Mouse (Mus musculus) megakaryocyte, adult 5-6 weeks (primary cell): ENCODE data around the gene Rnf167. TPM values are rescaled to one million over a fixed set of nuclear protein-coding genes. Genes with fewer than 3 reads are reported as not detected.

Experiments
- total RNA-seq, 2 experiments: library from RNA; stranded (forward) in 1 of 2; stranded (reverse) in 1 of 2; fragments of 153-499, 151-499 nt in 1 of 2; fragments of 221-1000, 200-1000 nt in 1 of 2; gene quantifications; 2 replicates each; pipeline versions ENCODE4 v1.2.3 to v1.2.4; 2015 to 2017

Rnf167 gene
- total RNA-seq, 2 experiments from 2014 or later = 60.0 to 82.1 TPM

Other genes with a start within 250 kb of the Rnf167 start
- gene Pelp1, start 237.2 kb upstream of the Rnf167 start, total RNA-seq (2015) = 12.1 and 13.2 TPM in 2 replicates
- gene Pelp1, start 237.2 kb upstream of the Rnf167 start, total RNA-seq (2017) = 5.8 and 7.4 TPM in 2 replicates
- gene Arrb2, start 214.6 kb upstream of the Rnf167 start, total RNA-seq (2015) = 140 and 157 TPM in 2 replicates
- gene Arrb2, start 214.6 kb upstream of the Rnf167 start, total RNA-seq (2017) = 125 and 141 TPM in 2 replicates
- 42.2 and 64.0 TPM in 2 replicates for gene Med11, start 195.3 kb upstream of the Rnf167 start, total RNA-seq (2015)
- gene Med11, start 195.3 kb upstream of the Rnf167 start, total RNA-seq (2017) = 47.8 and 55.3 TPM in 2 replicates
- gene Zmynd15, start 187.8 kb upstream of the Rnf167 start, total RNA-seq (2015) = 0.13 TPM in 1 of 2 replicates, not detected in the other
- 0.04 TPM in 1 of 2 replicates, not detected in the other for gene Zmynd15, start 187.8 kb upstream of the Rnf167 start, total RNA-seq (2017)
- 0.84 and 1.9 TPM in 2 replicates for gene Cxcl16, start 187.3 kb upstream of the Rnf167 start, total RNA-seq (2015)
- 1.2 and 1.7 TPM in 2 replicates for gene Cxcl16, start 187.3 kb upstream of the Rnf167 start, total RNA-seq (2017)
- gene Tm4sf5, start 142.0 kb upstream of the Rnf167 start, total RNA-seq (2015) = not detected in 2 replicates
- not detected in 2 replicates for gene Tm4sf5, start 142.0 kb upstream of the Rnf167 start, total RNA-seq (2017)
- gene Vmo1, start 132.6 kb upstream of the Rnf167 start, total RNA-seq (2015) = not detected in 2 replicates
- not detected in 2 replicates for gene Vmo1, start 132.6 kb upstream of the Rnf167 start, total RNA-seq (2017)
- not detected in 2 replicates for gene Gltpd2, start 128.0 kb upstream of the Rnf167 start, total RNA-seq (2015)
- gene Gltpd2, start 128.0 kb upstream of the Rnf167 start, total RNA-seq (2017) = not detected in 2 replicates
- gene Psmb6, start 121.9 kb upstream of the Rnf167 start, total RNA-seq (2015) = 112 and 144 TPM in 2 replicates
- 182 and 211 TPM in 2 replicates for gene Psmb6, start 121.9 kb upstream of the Rnf167 start, total RNA-seq (2017)
- not detected in 2 replicates for gene Gm40193, start 114.3 kb upstream of the Rnf167 start, total RNA-seq (2015)
- not detected in 2 replicates for gene Gm40193, start 114.3 kb upstream of the Rnf167 start, total RNA-seq (2017)
- 6.3 and 6.5 TPM in 2 replicates for gene Pld2, start 107.2 kb upstream of the Rnf167 start, total RNA-seq (2015)
- 7.3 and 11.1 TPM in 2 replicates for gene Pld2, start 107.2 kb upstream of the Rnf167 start, total RNA-seq (2017)
- gene Mink1, start 84.4 kb upstream of the Rnf167 start, total RNA-seq (2015) = 20.6 and 21.3 TPM in 2 replicates
- 12.7 and 17.5 TPM in 2 replicates for gene Mink1, start 84.4 kb upstream of the Rnf167 start, total RNA-seq (2017)
- not detected in 2 replicates for gene 4930544D05Rik, start 31.4 kb upstream of the Rnf167 start, total RNA-seq (2015)
- gene 4930544D05Rik, start 31.4 kb upstream of the Rnf167 start, total RNA-seq (2017) = not detected in 2 replicates
- 0.36 TPM in 1 of 2 replicates, not detected in the other for gene Chrne, start 28.0 kb upstream of the Rnf167 start, total RNA-seq (2015)
- gene Chrne, start 28.0 kb upstream of the Rnf167 start, total RNA-seq (2017) = 0.41 and 1.2 TPM in 2 replicates
- gene Gp1ba, start 8.1 kb upstream of the Rnf167 start, total RNA-seq (2015) = 0.20 and 0.23 TPM in 2 replicates
- 0.04 TPM in 1 of 2 replicates, not detected in the other for gene Gp1ba, start 8.1 kb upstream of the Rnf167 start, total RNA-seq (2017)
- 78.9 and 93.0 TPM in 2 replicates for gene Slc25a11, start 244 bp downstream of the Rnf167 start, total RNA-seq (2015)
- gene Slc25a11, start 244 bp downstream of the Rnf167 start, total RNA-seq (2017) = 63.4 and 66.1 TPM in 2 replicates
- gene Pfn1, start 7.4 kb downstream of the Rnf167 start, total RNA-seq (2015) = 1,800 and 1,907 TPM in 2 replicates
- gene Pfn1, start 7.4 kb downstream of the Rnf167 start, total RNA-seq (2017) = 869 and 896 TPM in 2 replicates
- gene Eno3, start 10.0 kb downstream of the Rnf167 start, total RNA-seq (2015) = 6.3 and 7.8 TPM in 2 replicates
- 5.9 and 8.2 TPM in 2 replicates for gene Eno3, start 10.0 kb downstream of the Rnf167 start, total RNA-seq (2017)
- 78.5 and 83.3 TPM in 2 replicates for gene Spag7, start 22.2 kb downstream of the Rnf167 start, total RNA-seq (2015)
- 67.0 and 83.5 TPM in 2 replicates for gene Spag7, start 22.2 kb downstream of the Rnf167 start, total RNA-seq (2017)
- gene Camta2, start 40.9 kb downstream of the Rnf167 start, total RNA-seq (2015) = 24.5 and 27.0 TPM in 2 replicates
- gene Camta2, start 40.9 kb downstream of the Rnf167 start, total RNA-seq (2017) = 6.4 and 12.5 TPM in 2 replicates
- gene Inca1, start 52.9 kb downstream of the Rnf167 start, total RNA-seq (2015) = not detected in 2 replicates
- gene Inca1, start 52.9 kb downstream of the Rnf167 start, total RNA-seq (2017) = 0.57 TPM in 1 of 2 replicates, not detected in the other
- gene Kif1c, start 53.3 kb downstream of the Rnf167 start, total RNA-seq (2015) = 6.7 and 7.7 TPM in 2 replicates
- gene Kif1c, start 53.3 kb downstream of the Rnf167 start, total RNA-seq (2017) = 17.4 and 21.6 TPM in 2 replicates
- gene Zfp3, start 117.0 kb downstream of the Rnf167 start, total RNA-seq (2015) = 1.9 and 4.8 TPM in 2 replicates
- 2.1 and 2.8 TPM in 2 replicates for gene Zfp3, start 117.0 kb downstream of the Rnf167 start, total RNA-seq (2017)
- gene Scimp, start 165.4 kb downstream of the Rnf167 start, total RNA-seq (2015) = 0.65 and 2.3 TPM in 2 replicates
- 2.6 and 3.3 TPM in 2 replicates for gene Scimp, start 165.4 kb downstream of the Rnf167 start, total RNA-seq (2017)
- 18.6 and 18.9 TPM in 2 replicates for gene Rabep1, start 197.5 kb downstream of the Rnf167 start, total RNA-seq (2015)
- 47.8 and 55.9 TPM in 2 replicates for gene Rabep1, start 197.5 kb downstream of the Rnf167 start, total RNA-seq (2017)